Mouse (Mus musculus): Measurements from ENCODE around the gene Carnmt1. TPM values are rescaled to one million over a fixed set of nuclear protein-coding genes. Genes with fewer than 3 reads are reported as not detected.

Gene Carnmt1
- polyA plus RNA-seq, 1 experiment: 6.5 TPM

GRCm38 (mm10) chr19:18663904-18664303 lies 6.7 kb upstream of the Carnmt1 start:
- no peak for DNase-seq
- 50% methylated on average over 2 of the region's 2 CpGs for WGBS
- H3K4me3 ChIP-seq (replicated peaks; ENCODE audit: extremely low read depth, low read depth, low read length): no peak overlapping the region
- no peaks in the 10 kb centered on the region for H3K4me1 ChIP-seq (ENCODE audit: control insufficient read depth, insufficient read depth, low read length)
- no peak for TF ChIP-seq CTCF (IDR thresholded peaks at IDR 0.05; ENCODE audit: insufficient read depth, low read length)

- WGBS: 83% methylated on average over 7 of the region's 7 CpGs
- no peak overlapping the region for H3K4me3 ChIP-seq (replicated peaks; ENCODE audit: extremely low read depth, low read depth, low read length)
- peaks cover 3% of the 10 kb centered on the region; the same call in 1 of the 2 replicates for H3K4me1 ChIP-seq (ENCODE audit: control insufficient read depth, insufficient read depth, low read length)
- DNase-seq: no peak
- TF ChIP-seq CTCF (IDR thresholded peaks at IDR 0.05; ENCODE audit: insufficient read depth, low read length) (no peak), POLR2A (IDR thresholded peaks at IDR 0.05; ENCODE audit: borderline replicate concordance, extremely low read depth, low read depth, low read length) (no peak)
These were observed 3.6 kb upstream of the Carnmt1 start for GRCm38 (mm10) chr19:18666966-18667365.

- no peak overlapping the region for H3K4me3 ChIP-seq (replicated peaks; ENCODE audit: extremely low read depth, low read depth, low read length)
- 91% methylated on average over 7 of the region's 7 CpGs for WGBS
- H3K4me1 ChIP-seq (ENCODE audit: control insufficient read depth, insufficient read depth, low read length): peaks cover 11% of the 10 kb centered on the region; the same call in 1 of the 2 replicates
- DNase-seq: no peak
- TF ChIP-seq POLR2A (IDR thresholded peaks at IDR 0.05; ENCODE audit: borderline replicate concordance, extremely low read depth, low read depth, low read length) (no peak), CTCF (IDR thresholded peaks at IDR 0.05; ENCODE audit: insufficient read depth, low read length) (no peak)
These were observed 1.0 kb upstream of the Carnmt1 start for GRCm38 (mm10) chr19:18669551-18669950.

- under 1% methylated on average over 64 of the region's 64 CpGs for WGBS
- H3K4me3 ChIP-seq (replicated peaks; ENCODE audit: extremely low read depth, low read depth, low read length): peak overlapping the region; percentile 62
- DNase-seq: peak; percentile 61
- peaks cover 11% of the 10 kb centered on the region; the same call in 1 of the 2 replicates for H3K4me1 ChIP-seq (ENCODE audit: control insufficient read depth, insufficient read depth, low read length)
- TF ChIP-seq CTCF (IDR thresholded peaks at IDR 0.05; ENCODE audit: insufficient read depth, low read length): no peak
- no peak for TF ChIP-seq POLR2A (IDR thresholded peaks at IDR 0.05; ENCODE audit: borderline replicate concordance, extremely low read depth, low read depth, low read length)
These were observed 635 bp downstream of the Carnmt1 start for GRCm38 (mm10) chr19:18671056-18671741.

GRCm38 (mm10) chr19:18672498-18672897 lies 1.9 kb downstream of the Carnmt1 start:
- no peak overlapping the region for H3K4me3 ChIP-seq (replicated peaks; ENCODE audit: extremely low read depth, low read depth, low read length)
- H3K4me1 ChIP-seq (ENCODE audit: control insufficient read depth, insufficient read depth, low read length): peaks cover 13% of the 10 kb centered on the region
- TF ChIP-seq CTCF (IDR thresholded peaks at IDR 0.05; ENCODE audit: insufficient read depth, low read length): no peak
- TF ChIP-seq POLR2A (IDR thresholded peaks at IDR 0.05; ENCODE audit: borderline replicate concordance, extremely low read depth, low read depth, low read length): no peak
- DNase-seq: no peak
- WGBS: 64% methylated on average over 3 of the region's 3 CpGs

GRCm38 (mm10) chr19:18673116-18673515 lies 2.6 kb downstream of the Carnmt1 start:
- WGBS: 49% methylated on average over 4 of the region's 4 CpGs
- no peak for DNase-seq
- no peak for TF ChIP-seq CTCF (IDR thresholded peaks at IDR 0.05; ENCODE audit: insufficient read depth, low read length)
- peaks cover 13% of the 10 kb centered on the region for H3K4me1 ChIP-seq (ENCODE audit: control insufficient read depth, insufficient read depth, low read length)
- no peak overlapping the region for H3K4me3 ChIP-seq (replicated peaks; ENCODE audit: extremely low read depth, low read depth, low read length)

- Histone ChIP-seq H3K4me1 (ENCODE audit: control insufficient read depth, insufficient read depth, low read length) (no peaks in the 10 kb centered on the region), H3K4me3 (replicated peaks; ENCODE audit: extremely low read depth, low read depth, low read length) (no peak overlapping the region)
- no peak for TF ChIP-seq POLR2A (IDR thresholded peaks at IDR 0.05; ENCODE audit: borderline replicate concordance, extremely low read depth, low read depth, low read length)
- TF ChIP-seq CTCF (IDR thresholded peaks at IDR 0.05; ENCODE audit: insufficient read depth, low read length): no peak
- no peak for DNase-seq
- 70% methylated on average over 4 of the region's 4 CpGs for WGBS
These were observed 11.6 kb downstream of the Carnmt1 start for GRCm38 (mm10) chr19:18682142-18682541.

GRCm38 (mm10) chr19:18687556-18687955 lies 17.0 kb downstream of the Carnmt1 start:
- no peak overlapping the region for H3K4me3 ChIP-seq (replicated peaks; ENCODE audit: extremely low read depth, low read depth, low read length)
- H3K4me1 ChIP-seq (ENCODE audit: control insufficient read depth, insufficient read depth, low read length): no peaks in the 10 kb centered on the region
- peak; percentile 24 for DNase-seq
- WGBS: 73% methylated on average over 3 of the region's 3 CpGs
- TF ChIP-seq CTCF (IDR thresholded peaks at IDR 0.05; ENCODE audit: insufficient read depth, low read length) (peak; percentile 54), POLR2A (IDR thresholded peaks at IDR 0.05; ENCODE audit: borderline replicate concordance, extremely low read depth, low read depth, low read length) (no peak)

GRCm38 (mm10) chr19:18692176-18692575 lies 21.6 kb downstream of the Carnmt1 start:
- H3K4me3 ChIP-seq (replicated peaks; ENCODE audit: extremely low read depth, low read depth, low read length): no peak overlapping the region
- TF ChIP-seq CTCF (IDR thresholded peaks at IDR 0.05; ENCODE audit: insufficient read depth, low read length): no peak
- TF ChIP-seq POLR2A (IDR thresholded peaks at IDR 0.05; ENCODE audit: borderline replicate concordance, extremely low read depth, low read depth, low read length): no peak
- H3K4me1 ChIP-seq (ENCODE audit: control insufficient read depth, insufficient read depth, low read length): no peaks in the 10 kb centered on the region; the same call in 1 of the 2 replicates
- no peak for DNase-seq
- 56% methylated on average over 3 of the region's 3 CpGs for WGBS

- 85% methylated on average over 2 of the region's 2 CpGs for WGBS
- no peaks in the 10 kb centered on the region; the same call in 1 of the 2 replicates for H3K4me1 ChIP-seq (ENCODE audit: control insufficient read depth, insufficient read depth, low read length)
- TF ChIP-seq POLR2A (IDR thresholded peaks at IDR 0.05; ENCODE audit: borderline replicate concordance, extremely low read depth, low read depth, low read length) (no peak), CTCF (IDR thresholded peaks at IDR 0.05; ENCODE audit: insufficient read depth, low read length) (no peak)
- no peak overlapping the region for H3K4me3 ChIP-seq (replicated peaks; ENCODE audit: extremely low read depth, low read depth, low read length)
- no peak for DNase-seq
These were observed 22.2 kb downstream of the Carnmt1 start for GRCm38 (mm10) chr19:18692768-18693167.
